Mouse (Mus musculus) forelimb bud, embryonic 11.5 days (tissue): ENCODE measurements around the gene Hoxd3.

Source experiments
- DNase-seq: peaks from one replicate; pipeline ENCODE4 v3.0.0-alpha.2; 2012; ENCODE audit warnings: low read depth, low spot score

Hoxd3 gene

GRCm38 (mm10) chr2:74777536-74778275, 66.0 kb downstream of the Hoxd3 start:
- DNase-seq, result no peak

GRCm38 (mm10) chr2:74781386-74781785, 69.7 kb downstream of the Hoxd3 start:
- no peak for DNase-seq

DNA sequence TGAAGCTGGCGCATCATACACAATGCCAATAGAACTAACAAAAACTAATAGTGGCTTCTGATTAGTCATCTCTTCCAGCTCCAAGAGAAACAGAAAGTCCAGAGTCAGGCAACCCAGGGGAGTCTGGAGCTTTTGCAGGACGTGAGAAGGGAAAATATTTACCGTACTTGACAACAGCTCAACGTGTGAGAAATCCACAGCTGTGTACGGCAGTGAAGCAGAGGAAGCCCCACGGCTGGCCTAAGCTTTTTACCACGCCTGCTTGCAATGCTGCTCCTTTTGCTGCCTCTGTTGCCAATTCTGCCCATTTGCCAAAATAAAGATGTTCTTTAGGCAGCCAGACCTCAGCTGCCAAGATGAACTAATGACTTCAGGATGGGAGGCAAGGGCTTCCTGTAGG, 83.8 kb downstream of the Hoxd3 start:
- peak; percentile 18 for DNase-seq
